Mouse (Mus musculus) frontal cortex, postnatal 14 days (tissue): ENCODE measurements around the gene Egfl7.

Source experiments
- DNase-seq, 2 experiments: peaks; one replicate each; pipeline ENCODE4 v3.0.0; 2022; ENCODE audit warnings: low spot score in 2 of 2

The Egfl7 gene

DNA sequence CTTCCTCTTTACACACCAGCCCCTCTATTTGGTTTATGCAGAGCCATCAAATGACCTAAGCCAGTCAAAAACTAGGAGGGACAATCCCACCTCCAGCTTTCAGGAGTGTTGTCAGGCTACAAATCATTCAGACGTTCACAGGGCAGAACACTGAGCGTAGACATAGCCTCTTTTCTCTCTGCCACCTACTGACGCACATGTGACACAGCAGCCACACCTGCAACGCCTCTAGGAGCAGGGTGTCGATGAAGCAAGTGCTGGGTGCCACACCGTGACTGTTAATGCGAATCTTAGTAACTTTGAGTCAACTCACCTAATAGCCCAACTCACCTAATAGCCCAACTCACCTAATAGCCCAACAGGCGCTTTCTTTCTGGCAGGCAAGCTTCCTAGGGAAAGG, 59.3 kb downstream of the Egfl7 start:
- DNase-seq, result no peak

GRCm38 (mm10) chr2:26639838-26640830, 60.3 kb downstream of the Egfl7 start:
- DNase-seq, result peak; percentile 90 to 97

DNA sequence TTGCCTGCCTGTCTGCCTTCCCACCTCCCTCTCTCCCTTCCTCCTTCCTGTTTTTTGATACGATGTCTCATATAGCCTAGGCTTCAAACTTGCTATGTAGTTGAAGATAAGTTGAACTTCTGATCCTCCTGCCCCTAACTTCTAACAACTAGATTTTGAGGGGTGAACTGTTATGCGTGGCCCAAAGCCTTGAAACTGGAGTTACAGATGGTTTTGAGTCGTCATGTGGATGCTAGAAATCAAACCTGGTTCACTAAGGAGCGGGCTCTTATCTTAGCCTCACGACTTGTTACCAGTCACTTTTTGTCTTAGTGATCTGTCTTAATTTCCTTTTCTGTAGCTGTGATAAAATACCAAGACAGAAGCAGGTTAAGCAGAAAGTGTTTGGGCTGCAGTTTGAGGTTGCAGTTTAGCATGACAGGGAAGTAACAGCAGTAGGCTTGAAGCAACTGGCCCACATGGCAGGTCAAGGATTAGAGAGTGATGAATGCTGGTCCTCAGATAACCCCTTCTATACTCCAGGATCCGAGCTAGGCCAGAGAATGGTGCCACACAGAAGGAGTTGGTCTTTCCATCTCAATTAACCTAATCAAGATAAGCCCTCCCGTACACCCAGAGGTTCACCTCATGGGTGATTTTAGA, 61.3 kb downstream of the Egfl7 start:
- DNase-seq, result no peak
